Mouse (Mus musculus) liver, adult (tissue): ENCODE measurements around the gene Mapk13.

Experiments
- GATA4 ChIP-seq: IDR thresholded peaks from 2 replicates; pipeline ENCODE4 v1.6.1; 2014; ENCODE audit warnings: mild to moderate bottlenecking, low read length; ENCODE audit not compliant: insufficient replicate concordance

Gene Mapk13

DNA sequence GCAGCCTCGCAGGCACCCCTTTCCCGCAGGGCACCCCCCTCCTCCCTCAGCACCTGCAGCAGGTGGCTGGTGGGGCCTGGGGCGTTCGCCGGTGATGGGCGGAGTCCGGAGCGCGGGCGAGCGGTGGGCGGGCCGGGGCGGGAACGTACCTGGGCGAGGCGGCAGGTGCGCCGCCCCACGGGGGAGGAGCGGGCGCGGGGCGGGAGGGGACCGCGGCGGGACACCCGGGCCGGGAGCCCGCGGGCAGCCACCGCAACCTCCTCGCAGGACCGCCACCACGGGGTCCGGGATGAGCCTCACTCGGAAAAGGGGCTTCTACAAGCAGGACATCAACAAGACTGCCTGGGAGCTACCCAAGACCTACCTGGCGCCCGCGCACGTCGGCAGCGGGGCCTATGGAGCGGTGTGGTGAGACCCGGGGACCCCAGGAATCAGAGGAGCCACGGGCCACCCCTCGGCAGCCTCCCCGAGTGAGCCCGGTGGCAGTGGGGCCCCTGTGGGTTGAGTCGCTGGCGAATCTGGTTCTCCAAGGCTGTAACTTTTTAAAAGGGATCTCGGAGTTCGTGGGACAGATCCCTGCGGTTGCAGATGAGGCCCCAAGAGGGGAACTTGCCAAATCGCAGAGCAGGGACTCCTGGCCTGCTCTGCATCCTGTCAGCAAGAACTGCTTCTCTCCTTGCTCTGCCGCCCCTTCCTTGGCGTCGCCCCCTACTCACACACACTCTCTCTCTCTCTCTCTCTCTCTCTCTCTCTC lies at the start of gene Mapk13:
TSS of gene Mapk13 (plus strand) at position 177 of the 754 bp plus-strand sequence.
- TF ChIP-seq GATA4 = no peak

DNA sequence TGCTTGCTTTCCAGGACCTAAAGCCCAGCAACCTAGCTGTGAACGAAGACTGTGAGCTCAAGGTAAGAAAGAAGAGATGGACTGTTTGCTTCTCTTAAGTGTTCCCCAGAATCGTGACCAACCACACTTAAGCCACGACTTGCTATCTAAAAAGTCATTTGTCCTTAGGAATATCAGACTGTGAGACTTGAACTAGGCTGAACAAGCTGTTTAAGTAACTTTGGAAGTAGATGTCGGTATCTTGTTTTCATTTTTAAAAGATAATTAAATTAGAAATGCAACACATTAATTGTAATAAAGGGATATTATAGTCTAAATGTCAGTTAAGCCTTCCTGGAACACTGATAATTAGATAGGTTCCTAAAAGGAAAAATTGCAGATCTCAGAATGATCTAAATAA lies 43.3 kb upstream of the Mapk13 start, which contains the start of gene AC170998.1:
TSS of gene AC170998.1 (plus strand) at position 301 of the 400 bp plus-strand sequence.
- no peak for TF ChIP-seq GATA4

DNA sequence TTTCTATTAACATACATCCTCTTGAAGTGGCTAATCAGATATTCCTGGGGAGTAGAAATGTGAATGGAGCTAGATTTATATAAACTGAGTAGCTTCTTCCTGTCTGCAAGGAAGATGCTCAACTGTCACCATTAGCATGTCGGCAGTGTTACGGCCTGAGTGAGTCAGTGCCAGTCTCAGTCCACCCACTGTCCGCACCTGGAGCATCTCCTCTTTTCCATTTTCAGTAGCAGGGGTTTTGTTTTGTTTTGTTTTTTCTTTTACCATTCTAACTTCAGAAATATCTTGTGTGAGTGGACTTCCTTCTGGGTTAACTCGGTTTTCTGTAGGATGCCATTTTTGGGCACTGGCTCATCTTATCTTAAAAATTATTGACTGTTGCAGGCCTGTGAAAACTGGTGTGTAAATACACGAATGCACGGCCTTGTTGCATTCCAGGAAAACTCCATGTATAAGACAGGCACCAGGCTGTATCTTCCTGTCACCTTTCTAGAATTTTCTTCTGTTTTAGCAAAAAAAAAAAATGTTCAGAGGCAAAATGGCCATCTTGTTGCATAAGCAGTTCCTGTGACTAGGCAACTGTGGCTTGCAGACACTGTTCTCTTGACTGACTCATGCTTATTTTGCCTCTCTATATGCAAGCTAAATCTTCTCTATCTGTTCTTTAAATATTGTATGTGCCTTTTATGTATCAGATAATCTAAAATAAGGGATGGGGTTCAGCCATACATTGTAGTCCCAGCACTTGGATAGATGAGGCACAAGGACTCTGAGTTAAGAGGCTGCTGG lies 33.6 kb upstream of the Mapk13 start:
- TF ChIP-seq GATA4 = no peak

DNA sequence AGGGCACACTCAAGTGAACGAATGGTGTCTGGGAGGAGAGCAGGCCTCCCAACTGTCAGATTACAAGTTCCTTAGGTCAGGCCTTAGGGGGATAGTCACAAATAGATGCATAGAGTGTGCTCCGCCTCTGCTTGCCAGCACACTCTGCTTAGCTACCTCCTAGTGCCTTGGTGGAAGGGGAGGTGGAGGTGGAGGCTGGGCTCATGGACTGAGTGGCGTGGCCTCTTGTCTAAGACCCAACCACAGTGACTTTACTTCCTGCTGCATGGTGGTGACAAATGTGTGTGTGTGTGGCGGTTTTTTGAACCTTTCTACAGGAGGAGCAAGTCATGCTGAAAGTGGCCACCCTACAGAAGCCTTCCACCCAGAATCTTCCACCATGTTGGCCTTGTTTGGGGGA lies 32.6 kb upstream of the Mapk13 start:
- TF ChIP-seq GATA4 = no peak

DNA sequence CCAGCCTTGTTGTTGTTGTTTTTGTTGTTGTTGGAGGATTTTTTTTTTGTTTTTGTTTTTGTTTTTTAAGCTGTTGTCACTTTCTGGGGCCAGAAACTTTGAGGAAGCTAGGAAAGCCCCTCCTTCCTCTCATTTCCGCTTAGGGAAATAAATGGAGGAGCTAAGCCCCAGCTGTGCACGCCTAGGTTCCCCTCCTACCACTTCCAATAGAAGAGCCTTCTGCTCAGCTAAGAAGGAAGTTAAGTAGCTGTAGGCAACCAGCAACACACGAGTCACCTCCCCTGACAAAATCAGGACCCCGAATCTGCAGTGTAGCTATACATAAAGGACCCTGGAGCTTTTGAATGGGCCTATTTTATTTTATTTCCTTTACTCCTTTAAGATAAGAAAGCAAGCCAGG lies 31.1 kb upstream of the Mapk13 start:
- no peak for TF ChIP-seq GATA4

DNA sequence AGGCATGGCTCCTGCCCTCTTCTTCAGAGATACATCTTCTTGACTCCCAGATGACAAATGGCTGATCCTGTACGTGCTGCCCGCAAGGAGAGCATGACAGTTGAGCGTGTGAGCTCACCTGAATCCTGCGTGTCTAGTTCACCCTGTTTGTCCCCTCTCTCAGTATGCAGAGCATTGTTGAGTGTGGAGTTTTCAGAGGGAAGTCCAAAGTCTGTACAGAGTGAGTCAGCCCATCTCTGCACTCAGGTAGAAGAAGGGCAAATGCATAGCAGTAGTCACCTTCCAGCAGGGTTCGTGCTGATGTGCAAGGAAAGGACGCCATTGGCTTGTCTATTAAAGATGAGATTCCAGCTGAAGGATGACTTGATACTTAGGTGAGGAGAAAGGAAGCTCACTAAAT lies 29.9 kb upstream of the Mapk13 start:
- no peak for TF ChIP-seq GATA4

DNA sequence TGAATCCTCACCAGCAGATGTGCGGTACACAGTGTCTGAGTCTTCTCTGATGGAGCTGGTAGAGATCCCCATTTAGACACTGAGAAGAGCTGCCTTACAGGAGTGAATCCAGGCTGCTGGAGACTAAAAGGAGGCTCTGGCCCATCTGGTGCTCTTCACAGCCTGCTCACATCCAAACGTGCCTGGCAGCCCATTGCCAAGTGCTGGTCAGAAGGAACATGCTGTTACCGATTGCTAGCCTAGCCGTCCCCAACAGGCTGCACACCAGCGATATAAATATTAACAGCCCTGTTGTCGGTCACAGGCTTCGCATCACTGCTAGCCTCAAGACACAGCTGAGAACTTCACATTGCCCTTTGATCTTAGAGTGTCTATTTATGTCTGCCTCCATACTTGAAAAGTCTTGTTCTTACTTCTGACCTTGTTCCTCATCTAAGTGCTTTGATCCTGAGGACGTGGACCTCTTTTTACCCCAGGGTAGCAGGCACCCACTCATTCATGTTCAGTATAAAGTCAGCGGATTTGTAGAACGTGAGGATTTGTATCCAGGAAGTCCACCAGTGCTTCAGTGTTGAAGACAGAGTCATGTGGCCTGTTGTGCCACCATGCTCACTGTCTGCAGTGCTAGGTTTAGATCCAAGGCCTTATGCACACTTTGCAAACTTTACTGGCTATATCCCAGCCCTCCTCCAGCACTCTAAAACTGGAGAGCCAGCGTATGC lies 25.8 kb upstream of the Mapk13 start:
- no peak for TF ChIP-seq GATA4

DNA sequence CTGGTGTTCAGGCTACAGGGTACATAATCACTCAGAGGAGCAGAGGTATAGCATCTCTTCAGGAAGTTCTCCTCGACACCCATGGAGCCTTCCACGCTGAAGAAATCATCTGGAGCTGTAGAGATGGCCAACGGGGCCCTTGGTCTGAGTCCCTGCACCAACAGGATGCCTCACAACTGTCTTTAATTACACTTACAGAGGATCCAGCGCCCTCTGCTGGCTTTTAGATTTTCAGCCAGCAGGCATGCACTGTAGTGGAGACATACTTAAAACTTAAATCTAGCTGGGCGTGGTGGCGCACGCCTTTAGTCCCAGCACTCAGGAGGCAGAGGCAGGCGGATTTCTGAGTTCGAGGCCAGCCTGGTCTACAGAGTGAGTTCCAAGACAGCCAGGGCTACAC lies 25.2 kb upstream of the Mapk13 start:
- no peak for TF ChIP-seq GATA4

DNA sequence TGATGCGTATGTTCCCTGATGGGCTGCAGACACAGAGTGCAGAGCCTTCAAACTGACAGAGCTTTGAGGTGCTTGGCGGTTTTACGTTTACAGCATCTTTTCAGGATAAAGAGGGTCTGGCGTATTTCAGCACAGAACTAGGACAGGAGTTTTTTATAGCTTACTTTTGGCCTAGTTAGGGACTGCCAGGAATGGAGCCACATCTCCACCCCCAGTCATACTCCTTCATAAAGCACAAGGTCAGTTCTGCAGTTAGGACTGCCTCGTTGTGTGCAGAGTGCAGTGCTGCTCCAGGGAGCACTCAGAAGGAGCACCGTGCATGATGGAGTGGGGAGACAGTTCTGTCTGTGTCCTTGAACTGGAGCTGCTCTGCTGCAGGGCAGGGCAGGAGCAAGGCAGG lies 23.3 kb upstream of the Mapk13 start:
- no peak for TF ChIP-seq GATA4

DNA sequence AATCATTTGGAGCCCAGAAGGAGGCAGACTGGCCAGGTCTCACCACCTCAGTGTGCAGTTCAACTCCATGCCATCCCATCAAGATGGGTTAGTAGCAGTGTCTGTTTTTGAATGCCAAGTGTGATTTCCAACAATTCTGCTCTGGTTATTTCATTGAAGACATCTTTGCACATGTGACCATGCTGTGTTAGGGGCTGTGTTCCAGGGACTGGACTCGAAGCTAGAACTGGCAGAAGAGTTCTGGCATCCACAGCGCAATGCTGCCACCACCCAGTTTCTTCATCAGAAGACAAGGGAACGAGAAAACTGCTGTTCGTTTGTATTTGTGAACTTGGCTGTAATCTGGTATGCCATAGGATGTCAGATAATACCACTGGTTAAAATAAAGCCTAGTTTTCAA lies 21.1 kb upstream of the Mapk13 start:
- TF ChIP-seq GATA4 = no peak

DNA sequence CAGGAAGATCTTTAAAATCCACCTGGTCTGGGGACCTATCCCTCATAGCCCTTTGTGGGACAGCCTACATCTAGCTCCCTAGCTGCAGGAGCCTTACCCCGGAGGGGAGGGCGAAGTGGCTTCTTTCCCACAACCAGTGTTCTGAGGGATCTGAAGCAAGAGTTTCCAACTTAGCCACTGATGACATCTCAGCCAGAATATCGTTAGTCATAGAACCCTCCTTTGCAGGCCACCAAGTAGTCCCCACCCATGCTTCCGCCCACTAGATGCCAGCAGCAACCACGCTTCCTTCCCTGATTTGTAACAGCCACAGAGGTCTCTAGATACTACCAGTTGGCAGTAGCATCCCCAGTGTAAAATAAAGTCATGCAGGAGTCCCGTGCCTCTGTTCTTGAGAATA lies 18.5 kb upstream of the Mapk13 start:
- TF ChIP-seq GATA4 = no peak

DNA sequence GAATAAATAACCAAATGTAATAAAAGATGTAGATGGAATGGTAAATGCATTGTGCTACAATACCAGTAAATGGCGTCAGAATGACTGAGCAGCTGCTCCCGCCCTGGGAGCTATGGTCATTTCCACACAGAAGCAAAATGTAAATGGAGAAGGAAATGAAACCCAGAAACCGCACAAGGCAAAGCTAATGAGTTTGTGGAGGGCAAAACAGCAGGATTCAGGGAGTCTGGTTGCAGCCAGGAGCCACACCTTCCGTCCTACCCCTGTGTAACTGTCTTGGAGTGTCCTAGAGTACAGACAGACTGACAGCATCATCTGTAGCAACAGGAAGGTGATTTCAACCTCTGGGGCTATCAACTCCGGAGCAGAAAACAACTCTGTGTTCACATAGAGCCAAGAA lies 12.7 kb upstream of the Mapk13 start:
- TF ChIP-seq GATA4 = no peak

DNA sequence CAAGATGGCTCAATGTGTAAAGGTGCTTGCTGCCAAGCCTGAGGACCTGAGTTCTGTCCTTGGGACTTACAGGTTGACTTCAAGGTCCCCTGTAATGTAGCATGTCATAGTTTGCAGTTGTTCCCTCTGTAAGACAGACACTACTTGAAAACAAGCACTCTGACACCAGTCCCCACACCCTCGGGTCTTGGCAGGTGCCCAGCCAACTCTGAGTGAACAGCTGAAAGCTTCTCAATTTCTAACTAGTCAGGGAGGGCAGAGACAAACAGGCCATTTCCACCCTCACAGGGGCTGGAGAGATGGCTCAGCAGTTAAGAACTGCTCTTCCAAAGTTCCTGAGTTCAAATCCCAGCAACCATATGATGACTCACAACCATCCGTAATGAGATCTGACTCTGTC lies 11.6 kb upstream of the Mapk13 start:
- no peak for TF ChIP-seq GATA4

DNA sequence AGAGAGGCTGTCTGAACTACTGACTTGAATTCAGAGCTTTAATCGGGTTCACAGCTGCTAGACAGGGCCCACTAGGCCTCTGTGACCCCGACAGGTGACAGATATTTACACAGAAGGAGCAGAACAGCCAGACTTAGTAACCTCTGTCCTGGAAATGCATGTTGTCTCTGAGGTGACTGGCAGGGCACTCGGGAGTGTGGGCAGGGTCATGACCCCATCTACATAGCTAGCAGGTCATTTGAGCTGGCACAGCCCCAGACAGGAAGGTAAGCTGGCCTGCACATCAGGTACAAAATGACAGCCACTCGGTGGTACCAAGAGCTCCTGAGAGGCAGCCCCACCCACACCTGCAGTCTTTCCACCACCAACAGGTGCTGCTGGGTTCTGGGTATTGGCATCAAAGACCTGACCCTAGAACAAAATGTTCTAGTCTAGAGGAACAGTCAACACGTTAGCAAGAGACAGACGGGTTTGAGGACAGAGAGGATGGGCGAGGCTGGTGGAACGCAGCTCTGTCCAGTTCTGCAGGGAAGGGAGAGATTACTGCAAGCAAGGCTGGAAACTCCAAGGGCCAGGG lies 8.3 kb upstream of the Mapk13 start:
- TF ChIP-seq GATA4 = no peak

DNA sequence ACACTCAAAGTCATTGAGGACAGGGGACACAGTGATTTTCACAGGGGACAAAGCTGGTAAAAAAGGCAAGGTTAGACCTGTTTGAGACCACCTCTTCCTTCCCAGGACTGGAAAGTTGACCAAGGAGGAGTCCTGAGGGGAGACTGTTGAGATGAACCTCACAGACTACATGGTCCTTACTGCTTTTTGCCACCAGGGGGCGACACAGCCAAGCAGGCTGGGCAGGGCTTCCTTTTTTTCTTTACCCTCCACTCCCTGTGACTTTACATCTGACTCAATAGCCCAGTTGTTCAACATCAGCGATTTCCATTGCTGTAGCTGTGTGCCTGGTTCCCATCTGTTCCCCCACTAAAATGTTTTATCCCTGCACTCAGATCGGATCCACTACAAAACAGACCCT lies 7.2 kb upstream of the Mapk13 start:
- TF ChIP-seq GATA4 = no peak
